Mouse (Mus musculus) embryonic facial prominence, embryonic 13.5 days (tissue): ENCODE measurements around the gene Syp. TPM values are rescaled to one million over a fixed set of nuclear protein-coding genes. Genes with fewer than 3 reads are reported as not detected.

Experiments used
- ATAC-seq: fragments of 200-750 bp; cut with Nextera tagmentation; 2 replicates; pipeline ENCODE4 v1.8.0; 2017; ENCODE audit warnings: low read depth; ENCODE audit not compliant: insufficient number of reproducible peaks, insufficient read depth, low FRiP score, low TSS enrichment
- H3K27ac ChIP-seq: fragments of 300-500 bp; sonication (generic); 2 replicates; pipeline ENCODE4 v1.5.1; 2015; ENCODE audit warnings: moderate library complexity, mild to moderate bottlenecking, inconsistent platforms
- H3K27me3 ChIP-seq: fragments of 300-500 bp; sonication (generic); 2 replicates; pipeline ENCODE4 v1.6.1; 2015; ENCODE audit warnings: mild to moderate bottlenecking, inconsistent platforms
- H3K36me3 ChIP-seq: fragments of 300-500 bp; sonication (generic); 2 replicates; pipeline ENCODE4 v1.6.1; 2015; ENCODE audit warnings: mild to moderate bottlenecking, inconsistent platforms
- H3K4me1 ChIP-seq: fragments of 300-500 bp; sonication (generic); 2 replicates; pipeline ENCODE4 v1.6.1; 2015; ENCODE audit warnings: inconsistent platforms
- H3K4me2 ChIP-seq: fragments of 300-500 bp; sonication (generic); 2 replicates; pipeline ENCODE4 v1.6.1; 2015; ENCODE audit warnings: moderate library complexity, mild to moderate bottlenecking, inconsistent platforms
- H3K4me3 ChIP-seq: fragments of 300-500 bp; sonication (generic); 2 replicates; pipeline ENCODE4 v1.5.1; 2015; ENCODE audit warnings: mild to moderate bottlenecking, inconsistent platforms
- H3K9ac ChIP-seq: fragments of 300-500 bp; sonication (generic); 2 replicates; pipeline ENCODE4 v1.6.1; 2015; ENCODE audit warnings: mild to moderate bottlenecking, inconsistent platforms
- H3K9me3 ChIP-seq: fragments of 300-500 bp; sonication (generic); 2 replicates; pipeline ENCODE4 v1.6.1; 2016; ENCODE audit warnings: inconsistent platforms
- WGBS: fragments of 180-500 bp; shearing (Covaris S2); methylation state at CpG from one replicate; pipeline ENCODE4 v1.1.7; 2015; ENCODE audit warnings: mixed read lengths; 5-methylcytosine and 5-hydroxymethylcytosine counted together
- polyA plus RNA-seq: library from polyadenylated mRNA; unstranded; fragments of >200 nt; fragmentation: Nextera tagmentation; extraction: Ambion mirVana; gene quantifications from 2 replicates; pipeline ENCODE4 v1.2.1, GENCODE M21; 2015

Syp gene
- polyA plus RNA-seq, 1 experiment from 2014 or later: 2.1 TPM

- WGBS: 61% methylated on average over 14 of the region's 14 CpGs
- H3K9ac ChIP-seq: 0 out of 2 replicates have a peak within 1 kb of the TSS, but pooled peaks have one; percentile 49
- H3K36me3 ChIP-seq: no peaks in the 10 kb centered on the region
- H3K27ac ChIP-seq: no peak within 1 kb of the TSS
- H3K4me3 ChIP-seq: peak within 1 kb of the TSS; percentile 33
- ATAC-seq: no peak
- no peaks in the 10 kb centered on the region for H3K4me1 ChIP-seq
- no peaks in the 10 kb centered on the region for H3K9me3 ChIP-seq
- peak within 1 kb of the TSS; percentile 54 for H3K4me2 ChIP-seq
- H3K27me3 ChIP-seq: no peaks in the 10 kb centered on the region
These were observed 42.6 kb downstream of the Syp start, which contains the start of gene Magix for GRCm38 (mm10) chrX:7680864-7681263. Gene Magix (minus strand): TSS chrX:7681251.

- Histone ChIP-seq H3K4me3 (no peak overlapping the region), H3K4me1 (no peaks in the 10 kb centered on the region), H3K9ac (no peak overlapping the region), H3K36me3 (no peaks in the 10 kb centered on the region), H3K4me2 (no peak overlapping the region), H3K9me3 (no peaks in the 10 kb centered on the region), H3K27me3 (no peaks in the 10 kb centered on the region), H3K27ac (no peak overlapping the region)
- 95% methylated on average over 2 of the region's 2 CpGs for WGBS
- no peak for ATAC-seq
These were observed 50.0 kb downstream of the Syp start for GRCm38 (mm10) chrX:7688321-7688720.

GRCm38 (mm10) chrX:7690486-7690885, 52.2 kb downstream of the Syp start:
- no peaks in the 10 kb centered on the region for H3K9me3 ChIP-seq
- H3K4me3 ChIP-seq: no peak overlapping the region
- no peaks in the 10 kb centered on the region for H3K27me3 ChIP-seq
- no peak overlapping the region for H3K27ac ChIP-seq
- no peaks in the 10 kb centered on the region for H3K4me1 ChIP-seq
- ATAC-seq: no peak
- WGBS: 49% methylated on average over 3 of the region's 3 CpGs
- no peaks in the 10 kb centered on the region for H3K36me3 ChIP-seq
- H3K9ac ChIP-seq: no peak overlapping the region
- H3K4me2 ChIP-seq: no peak overlapping the region

- Histone ChIP-seq H3K9ac (no peak overlapping the region), H3K36me3 (no peaks in the 10 kb centered on the region), H3K27me3 (no peaks in the 10 kb centered on the region), H3K4me2 (no peak overlapping the region), H3K27ac (no peak overlapping the region), H3K4me1 (no peaks in the 10 kb centered on the region), H3K4me3 (no peak overlapping the region), H3K9me3 (no peaks in the 10 kb centered on the region)
- ATAC-seq: no peak
- 40% methylated on average over 4 of the region's 4 CpGs for WGBS
These were observed 54.6 kb downstream of the Syp start for GRCm38 (mm10) chrX:7692862-7693261.

GRCm38 (mm10) chrX:7696520-7696919, 58.2 kb downstream of the Syp start:
- Histone ChIP-seq H3K36me3 (peaks cover 2% of the 10 kb centered on the region; the same call in 1 of the 2 replicates), H3K9ac (no peak overlapping the region), H3K4me3 (peak overlapping the region; percentile 58; the same call in 1 of the 2 replicates), H3K27ac (no peak overlapping the region), H3K4me1 (peaks cover 5% of the 10 kb centered on the region; the same call in 1 of the 2 replicates), H3K4me2 (peak overlapping the region; percentile 46), H3K27me3 (no peaks in the 10 kb centered on the region), H3K9me3 (no peaks in the 10 kb centered on the region)
- 43% methylated on average over 6 of the region's 6 CpGs for WGBS
- no peak for ATAC-seq

- ATAC-seq: peak; percentile 85
- H3K27me3 ChIP-seq: no peaks in the 10 kb centered on the region
- H3K9ac ChIP-seq: peak within 1 kb of the TSS; percentile 72
- H3K9me3 ChIP-seq: no peaks in the 10 kb centered on the region
- peak within 1 kb of the TSS; percentile 58 for H3K4me3 ChIP-seq
- peaks cover 6% of the 10 kb centered on the region; the same call in 1 of the 2 replicates for H3K36me3 ChIP-seq
- H3K4me2 ChIP-seq: peak within 1 kb of the TSS; percentile 60
- peak within 1 kb of the TSS; percentile 33; the same call in 1 of the 2 replicates for H3K27ac ChIP-seq
- WGBS: 23% methylated on average over 33 of the region's 33 CpGs
- H3K4me1 ChIP-seq: peaks cover 5% of the 10 kb centered on the region; the same call in 1 of the 2 replicates
These were observed 58.7 kb downstream of the Syp start, which contains the start of gene Gpkow for GRCm38 (mm10) chrX:7696954-7697381. Gene Gpkow (plus strand): TSS chrX:7697131.

Other genes starting within 250 kb of the Syp start
- gene Foxp3, start 64.8 kb upstream of the Syp start, polyA plus RNA-seq: 0.14 TPM in 1 of 2 replicates, not detected in the other
- 1.6 and 2.5 TPM in 2 replicates for gene Ppp1r3f, start 64.2 kb upstream of the Syp start, polyA plus RNA-seq
- 26.9 and 30.4 TPM in 2 replicates for gene Ccdc22, start 33.0 kb upstream of the Syp start, polyA plus RNA-seq
- gene Cacna1f, start 31.4 kb upstream of the Syp start, polyA plus RNA-seq: not detected in 2 replicates
- gene Prickle3, start 18.8 kb downstream of the Syp start, polyA plus RNA-seq: 9.9 and 11.8 TPM in 2 replicates
- 100 and 115 TPM in 2 replicates for gene Plp2, start 32.9 kb downstream of the Syp start, polyA plus RNA-seq
- 0.66 TPM in 1 of 2 replicates, not detected in the other for gene Magix, start 42.8 kb downstream of the Syp start, polyA plus RNA-seq
- 37.2 and 40.6 TPM in 2 replicates for gene Gpkow, start 58.7 kb downstream of the Syp start, polyA plus RNA-seq
- 37.7 and 40.1 TPM in 2 replicates for gene Wdr45, start 75.9 kb downstream of the Syp start, polyA plus RNA-seq
- not detected in 2 replicates for gene Gm45208, start 83.8 kb downstream of the Syp start, polyA plus RNA-seq
- 73.1 and 75.9 TPM in 2 replicates for gene Praf2, start 90.0 kb downstream of the Syp start, polyA plus RNA-seq
- 17.7 and 22.4 TPM in 2 replicates for gene Ccdc120, start 112.4 kb downstream of the Syp start, polyA plus RNA-seq
- gene Tfe3, start 124.1 kb downstream of the Syp start, polyA plus RNA-seq: 28.5 and 28.7 TPM in 2 replicates
- gene Gripap1, start 151.3 kb downstream of the Syp start, polyA plus RNA-seq: 49.8 and 50.1 TPM in 2 replicates
- 1.3 and 2.3 TPM in 2 replicates for gene Kcnd1, start 183.8 kb downstream of the Syp start, polyA plus RNA-seq
- gene Otud5, start 202.9 kb downstream of the Syp start, polyA plus RNA-seq: 47.9 and 51.4 TPM in 2 replicates
- gene Pim2, start 239.8 kb downstream of the Syp start, polyA plus RNA-seq: 4.4 and 5.9 TPM in 2 replicates
- gene Slc35a2, start 245.6 kb downstream of the Syp start, polyA plus RNA-seq: 37.3 and 44.0 TPM in 2 replicates